Mouse (Mus musculus): ENCODE data around the gene Lrrc56.

Lrrc56 gene

DNA sequence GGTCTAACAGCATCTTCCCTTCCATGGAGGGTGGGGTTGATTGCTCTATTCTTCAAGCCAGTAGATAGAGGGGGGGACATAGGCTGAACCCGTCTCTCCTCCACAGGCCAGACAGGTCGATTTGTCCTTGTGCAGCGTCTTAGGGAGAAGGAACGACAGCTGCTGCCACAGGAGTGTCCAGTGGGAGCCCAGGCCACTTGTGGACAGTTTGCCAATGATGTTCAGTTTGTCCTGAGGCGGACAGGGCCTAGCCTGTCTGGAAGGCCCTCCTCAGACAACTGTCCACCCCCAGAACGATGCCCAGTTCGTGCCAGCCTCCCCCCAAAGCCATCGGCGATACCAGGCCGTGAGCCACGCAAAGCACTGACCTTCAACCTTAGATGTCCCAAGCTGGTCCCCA is 22.9 kb downstream of the Lrrc56 start:
- peaks cover 87% of the 10 kb centered on the region for H3K4me1 ChIP-seq (replicated peaks; ENCODE audit: low read depth, low read length)
- no peak for TF ChIP-seq POU5F1 (IDR thresholded peaks at IDR 0.05; ENCODE audit: borderline replicate concordance, low read length)
- TF ChIP-seq CTCF (conservative IDR thresholded peaks at IDR 0.05; ENCODE audit: low read length), result no peak
- TF ChIP-seq NANOG (IDR thresholded peaks at IDR 0.05; ENCODE audit: borderline replicate concordance, low read length), result no peak

DNA sequence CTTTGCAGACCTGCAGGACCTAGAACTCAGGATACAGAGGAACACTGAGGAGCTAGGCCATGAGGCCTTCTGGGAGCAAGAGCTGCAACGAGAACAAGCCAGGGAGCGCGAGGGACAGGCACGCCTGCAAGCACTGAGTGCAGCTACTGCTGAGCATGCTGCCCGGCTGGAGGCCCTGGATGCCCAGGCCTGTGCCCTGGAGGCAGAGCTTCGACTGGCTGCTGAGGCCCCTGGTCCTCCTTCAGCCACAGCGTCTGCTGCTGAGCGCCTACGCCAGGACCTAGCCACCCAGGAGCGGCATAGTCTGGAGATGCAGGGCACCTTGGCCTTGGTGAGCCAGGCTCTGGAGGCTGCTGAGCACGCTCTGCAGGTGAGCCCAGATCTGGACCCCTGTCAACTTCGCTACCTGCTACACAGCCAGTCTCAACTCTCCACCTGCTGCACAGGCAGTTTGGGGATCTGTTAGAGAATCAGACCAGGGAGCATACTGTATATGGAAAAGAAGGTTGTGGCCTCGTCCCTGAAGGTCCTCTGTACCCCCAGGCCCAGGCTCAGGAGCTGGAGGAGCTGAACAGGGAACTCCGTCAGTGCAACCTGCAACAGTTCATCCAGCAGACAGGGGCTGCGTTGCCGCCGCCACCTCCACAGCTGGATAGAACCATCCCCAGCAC is 23.5 kb downstream of the Lrrc56 start:
- H3K4me3 ChIP-seq (replicated peaks; ENCODE audit: low read length), result peak overlapping the region; percentile 92
- H3K27me3 ChIP-seq (ENCODE audit: insufficient read depth, low read length), result no peaks in the 10 kb centered on the region
- no peaks in the 10 kb centered on the region for H3K9me3 ChIP-seq (ENCODE audit: low read length)
- TF ChIP-seq CTCF (conservative IDR thresholded peaks at IDR 0.05; ENCODE audit: low read length), result no peak
- no peak for TF ChIP-seq POU5F1 (IDR thresholded peaks at IDR 0.05; ENCODE audit: borderline replicate concordance, low read length)
- no peak for TF ChIP-seq NANOG (IDR thresholded peaks at IDR 0.05; ENCODE audit: borderline replicate concordance, low read length)
- peaks cover 45% of the 10 kb centered on the region for H3K36me3 ChIP-seq (ENCODE audit: insufficient read depth, low read length)
- peaks cover 87% of the 10 kb centered on the region for H3K4me1 ChIP-seq (replicated peaks; ENCODE audit: low read depth, low read length)

More for the DNA sequence above, 22.9 kb downstream of the Lrrc56 start:
- Histone ChIP-seq H3K9me3 (ENCODE audit: low read length) (no peaks in the 10 kb centered on the region), H3K27me3 (ENCODE audit: insufficient read depth, low read length) (no peaks in the 10 kb centered on the region), H3K4me3 (replicated peaks; ENCODE audit: low read length) (peak overlapping the region; percentile 92), H3K36me3 (ENCODE audit: insufficient read depth, low read length) (peaks cover 45% of the 10 kb centered on the region)

DNA sequence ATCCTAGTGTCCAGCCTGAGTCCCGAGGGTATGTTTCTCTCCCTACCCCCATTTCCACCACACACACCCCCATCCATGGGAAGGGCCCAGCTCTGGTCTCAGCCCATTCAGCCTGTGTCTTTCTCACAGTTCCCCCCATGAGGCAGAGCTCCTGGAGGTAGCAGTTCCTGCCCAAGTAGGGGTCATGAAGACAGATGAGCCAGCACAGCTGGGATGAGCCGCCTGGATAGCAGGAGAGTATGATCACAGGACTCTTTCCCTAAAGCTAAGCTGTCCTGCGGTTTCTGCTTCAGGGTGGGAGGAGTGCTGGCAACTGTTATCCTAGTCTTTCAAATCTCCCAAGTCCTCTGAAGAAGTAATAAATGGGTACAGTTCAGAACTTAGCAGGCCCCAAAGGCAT is 24.2 kb downstream of the Lrrc56 start:
- TF ChIP-seq NANOG (IDR thresholded peaks at IDR 0.05; ENCODE audit: borderline replicate concordance, low read length) (no peak), POU5F1 (IDR thresholded peaks at IDR 0.05; ENCODE audit: borderline replicate concordance, low read length) (no peak), CTCF (conservative IDR thresholded peaks at IDR 0.05; ENCODE audit: low read length) (no peak)
- Histone ChIP-seq H3K9me3 (ENCODE audit: low read length) (no peaks in the 10 kb centered on the region), H3K4me3 (replicated peaks; ENCODE audit: low read length) (peak overlapping the region; percentile 92), H3K27me3 (ENCODE audit: insufficient read depth, low read length) (no peaks in the 10 kb centered on the region), H3K36me3 (ENCODE audit: insufficient read depth, low read length) (peaks cover 45% of the 10 kb centered on the region), H3K4me1 (replicated peaks; ENCODE audit: low read depth, low read length) (peaks cover 87% of the 10 kb centered on the region)

DNA sequence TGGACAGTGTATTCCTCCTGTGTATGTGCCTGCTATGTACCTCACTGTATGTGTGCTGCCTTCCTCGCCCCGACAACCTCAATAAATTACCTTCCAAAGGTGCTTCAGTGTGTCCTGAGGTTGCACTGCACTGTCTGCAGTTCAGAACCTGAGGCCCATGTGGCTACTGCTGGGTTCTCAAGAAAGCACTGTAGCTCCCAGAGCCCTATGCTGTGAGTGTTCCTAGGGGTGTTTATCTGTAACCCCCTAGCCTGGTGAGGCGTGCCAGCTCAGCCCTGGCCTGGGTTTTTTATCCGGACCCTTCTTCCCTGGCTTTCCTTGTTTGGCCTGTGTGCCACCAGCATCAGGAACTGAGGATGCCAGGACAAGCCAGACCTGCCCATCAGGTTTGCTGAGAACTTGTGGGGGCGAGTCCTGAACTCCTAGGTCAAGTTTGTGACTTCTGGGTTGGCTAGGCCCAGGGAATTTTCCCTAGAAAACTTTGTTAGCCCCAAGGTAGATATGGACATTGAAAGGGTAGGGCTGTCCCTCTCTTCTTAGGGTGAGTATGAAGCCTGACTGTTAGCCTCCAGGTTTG is 24.7 kb downstream of the Lrrc56 start:
- TF ChIP-seq POU5F1 (IDR thresholded peaks at IDR 0.05; ENCODE audit: borderline replicate concordance, low read length) (no peak), CTCF (conservative IDR thresholded peaks at IDR 0.05; ENCODE audit: low read length) (no peak), NANOG (IDR thresholded peaks at IDR 0.05; ENCODE audit: borderline replicate concordance, low read length) (no peak)
- H3K4me3 ChIP-seq (replicated peaks; ENCODE audit: low read length), result peak overlapping the region; percentile 92
- no peaks in the 10 kb centered on the region for H3K9me3 ChIP-seq (ENCODE audit: low read length)

DNA sequence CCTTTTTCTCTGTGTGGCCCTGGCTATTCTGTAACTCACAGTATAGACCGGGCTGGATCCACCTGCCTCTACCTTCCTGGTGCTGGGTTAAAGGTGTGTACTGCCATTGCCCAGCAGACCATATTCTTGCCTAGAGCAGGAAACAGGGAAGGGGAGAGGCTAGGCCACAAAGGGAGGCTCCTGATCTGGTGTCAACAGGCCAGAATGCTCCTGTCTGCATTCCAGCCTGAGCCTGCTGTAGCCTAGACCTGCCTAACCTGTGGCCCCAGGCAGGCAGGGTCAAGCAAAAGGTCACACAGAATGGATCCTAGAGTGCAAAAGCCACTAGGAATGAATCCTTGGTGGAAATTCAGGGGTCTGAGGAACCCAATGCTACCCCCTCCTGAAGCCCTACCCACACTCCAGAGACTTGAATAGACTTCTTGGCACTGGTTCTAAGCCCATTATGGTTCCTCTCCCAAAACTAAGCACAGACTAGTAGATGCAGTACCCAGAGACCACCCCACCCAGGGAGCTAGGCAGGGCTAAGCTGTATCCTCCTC is 25.7 kb downstream of the Lrrc56 start:
- Histone ChIP-seq H3K4me3 (replicated peaks; ENCODE audit: low read length) (peak overlapping the region; percentile 94), H3K4me1 (replicated peaks; ENCODE audit: low read depth, low read length) (peaks cover 74% of the 10 kb centered on the region), H3K27me3 (ENCODE audit: insufficient read depth, low read length) (no peaks in the 10 kb centered on the region), H3K9me3 (ENCODE audit: low read length) (no peaks in the 10 kb centered on the region), H3K36me3 (ENCODE audit: insufficient read depth, low read length) (peaks cover 45% of the 10 kb centered on the region)
- TF ChIP-seq POU5F1 (IDR thresholded peaks at IDR 0.05; ENCODE audit: borderline replicate concordance, low read length) (no peak), CTCF (conservative IDR thresholded peaks at IDR 0.05; ENCODE audit: low read length) (no peak), NANOG (IDR thresholded peaks at IDR 0.05; ENCODE audit: borderline replicate concordance, low read length) (no peak)

More for the DNA sequence above, 24.7 kb downstream of the Lrrc56 start:
- Histone ChIP-seq H3K27me3 (ENCODE audit: insufficient read depth, low read length) (no peaks in the 10 kb centered on the region), H3K36me3 (ENCODE audit: insufficient read depth, low read length) (peaks cover 45% of the 10 kb centered on the region), H3K4me1 (replicated peaks; ENCODE audit: low read depth, low read length) (peaks cover 84% of the 10 kb centered on the region)

DNA sequence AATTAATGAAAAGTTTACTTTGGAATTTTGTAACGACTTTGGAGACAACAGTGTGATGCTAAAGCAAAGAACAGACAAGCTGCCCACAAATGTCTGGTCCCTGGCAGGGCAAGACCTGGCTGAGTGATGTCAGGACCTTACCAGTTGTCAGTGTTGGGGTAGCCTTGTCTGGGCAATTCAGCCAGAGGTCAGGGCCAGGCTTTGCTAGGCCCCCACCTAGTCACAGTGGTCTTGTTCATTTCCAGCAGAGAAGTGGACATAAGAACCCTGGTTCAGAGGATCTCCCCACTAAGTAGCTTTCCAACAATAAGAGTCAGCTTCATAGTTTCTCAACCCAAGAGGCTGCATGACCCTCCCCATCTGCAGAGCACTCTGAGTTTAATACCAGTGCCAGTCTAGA is 26.4 kb downstream of the Lrrc56 start:
- Histone ChIP-seq H3K9me3 (ENCODE audit: low read length) (no peaks in the 10 kb centered on the region), H3K4me1 (replicated peaks; ENCODE audit: low read depth, low read length) (peaks cover 67% of the 10 kb centered on the region), H3K27me3 (ENCODE audit: insufficient read depth, low read length) (no peaks in the 10 kb centered on the region), H3K36me3 (ENCODE audit: insufficient read depth, low read length) (peaks cover 45% of the 10 kb centered on the region), H3K4me3 (replicated peaks; ENCODE audit: low read length) (peak overlapping the region; percentile 94)
- TF ChIP-seq CTCF (conservative IDR thresholded peaks at IDR 0.05; ENCODE audit: low read length) (no peak), POU5F1 (IDR thresholded peaks at IDR 0.05; ENCODE audit: borderline replicate concordance, low read length) (no peak), NANOG (IDR thresholded peaks at IDR 0.05; ENCODE audit: borderline replicate concordance, low read length) (no peak)

DNA sequence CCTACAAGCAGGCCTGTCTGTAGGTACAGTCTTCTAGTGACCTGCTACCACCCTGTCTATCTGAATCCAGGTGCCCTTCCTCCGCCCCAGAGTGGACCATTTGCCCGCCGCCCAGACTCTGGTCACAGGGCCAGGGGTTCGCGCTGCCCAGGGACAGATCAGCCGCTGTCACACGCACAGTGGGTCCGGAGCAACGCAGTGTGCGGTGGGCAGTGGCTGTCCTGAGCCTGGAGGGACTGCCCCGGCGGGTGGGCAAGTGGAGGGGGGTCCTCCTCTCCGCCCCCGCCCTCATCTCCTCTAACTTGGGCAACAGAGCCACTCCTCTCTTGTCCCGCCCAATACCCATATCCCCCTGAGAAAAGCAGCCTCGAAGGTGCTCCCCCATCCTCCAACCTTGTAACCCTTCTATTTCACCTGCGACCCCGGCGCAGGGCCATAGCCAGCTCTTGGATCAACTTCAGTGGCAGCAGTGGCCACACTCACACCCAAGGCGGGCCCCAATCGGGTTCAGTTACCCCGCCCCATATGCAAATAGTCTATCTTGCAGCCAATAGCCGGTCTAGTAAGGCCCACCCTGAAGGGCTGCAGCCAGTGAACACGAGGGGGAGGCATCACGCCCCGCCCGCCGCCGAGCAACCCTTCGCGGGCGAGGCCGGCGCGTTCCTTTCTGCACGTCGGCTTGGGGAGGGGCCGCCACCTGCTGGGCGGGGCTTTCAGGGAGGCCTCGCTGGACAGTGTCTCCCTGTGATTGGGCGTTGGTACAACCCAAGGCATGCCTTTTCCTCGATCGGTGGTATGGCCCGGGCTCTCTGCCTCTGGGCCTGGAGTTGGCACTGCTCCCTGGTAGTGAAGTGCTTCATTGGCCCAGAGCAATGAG is 27.5 kb downstream of the Lrrc56 start:
- H3K36me3 ChIP-seq (ENCODE audit: insufficient read depth, low read length), result peaks cover 45% of the 10 kb centered on the region

DNA sequence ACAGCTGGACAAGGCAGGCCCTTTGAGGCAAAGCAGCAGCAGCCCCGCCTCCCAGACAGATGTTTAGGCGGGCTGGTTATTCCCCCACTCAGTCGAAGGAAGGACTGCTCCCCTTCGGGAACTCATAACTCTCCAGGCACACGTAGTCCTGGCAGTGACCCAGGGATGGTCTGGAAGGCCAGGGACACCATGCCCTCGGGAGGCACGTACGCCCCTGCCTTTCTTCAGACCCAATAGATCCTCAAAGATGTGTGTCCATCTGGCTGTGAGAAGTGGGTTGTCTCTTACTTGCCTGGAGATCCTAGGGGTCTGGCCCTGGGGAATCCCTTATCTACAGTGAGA is 28.1 kb downstream of the Lrrc56 start:
- peaks cover 57% of the 10 kb centered on the region for H3K4me1 ChIP-seq (replicated peaks; ENCODE audit: low read depth, low read length)
- no peak for TF ChIP-seq CTCF (conservative IDR thresholded peaks at IDR 0.05; ENCODE audit: low read length)
- no peak for TF ChIP-seq POU5F1 (IDR thresholded peaks at IDR 0.05; ENCODE audit: borderline replicate concordance, low read length)
- TF ChIP-seq NANOG (IDR thresholded peaks at IDR 0.05; ENCODE audit: borderline replicate concordance, low read length), result no peak
- H3K4me3 ChIP-seq (replicated peaks; ENCODE audit: low read length), result peak overlapping the region; percentile 94
- H3K36me3 ChIP-seq (ENCODE audit: insufficient read depth, low read length), result peaks cover 40% of the 10 kb centered on the region
- H3K27me3 ChIP-seq (ENCODE audit: insufficient read depth, low read length), result no peaks in the 10 kb centered on the region
- no peaks in the 10 kb centered on the region for H3K9me3 ChIP-seq (ENCODE audit: low read length)

More for the DNA sequence above, 27.5 kb downstream of the Lrrc56 start:
- Histone ChIP-seq H3K4me3 (replicated peaks; ENCODE audit: low read length) (peak overlapping the region; percentile 94), H3K4me1 (replicated peaks; ENCODE audit: low read depth, low read length) (peaks cover 63% of the 10 kb centered on the region), H3K27me3 (ENCODE audit: insufficient read depth, low read length) (no peaks in the 10 kb centered on the region), H3K9me3 (ENCODE audit: low read length) (no peaks in the 10 kb centered on the region)
- no peak for TF ChIP-seq NANOG (IDR thresholded peaks at IDR 0.05; ENCODE audit: borderline replicate concordance, low read length)
- TF ChIP-seq CTCF (conservative IDR thresholded peaks at IDR 0.05; ENCODE audit: low read length), result no peak
- TF ChIP-seq POU5F1 (IDR thresholded peaks at IDR 0.05; ENCODE audit: borderline replicate concordance, low read length), result no peak
